Mouse (Mus musculus) limb, embryonic 10.5 days (tissue): ENCODE data around the gene Pld1. TPM values are rescaled to one million over a fixed set of nuclear protein-coding genes. Genes with fewer than 3 reads are reported as not detected.
A peak's percentile ranks its signal among the peaks of the same experiment; 100 is the strongest.

Source experiments
- DNase-seq: peaks from one replicate; pipeline ENCODE4 v3.0.0-alpha.2; 2017; ENCODE audit warnings: low spot score
- H3K27ac ChIP-seq: fragments of 300-500 bp; sonication (generic); 2 replicates; pipeline ENCODE4 v1.5.1; 2016; ENCODE audit warnings: mild to moderate bottlenecking
- H3K27me3 ChIP-seq: fragments of 300-500 bp; sonication (generic); 2 replicates; pipeline ENCODE4 v1.6.1; 2016; ENCODE audit warnings: low read depth, mild to moderate bottlenecking; ENCODE audit not compliant: poor library complexity, severe bottlenecking
- H3K36me3 ChIP-seq: fragments of 300-500 bp; sonication (generic); 2 replicates; pipeline ENCODE4 v1.6.1; 2016; ENCODE audit warnings: mild to moderate bottlenecking, moderate library complexity
- H3K4me1 ChIP-seq: fragments of 300-500 bp; sonication (generic); 2 replicates; pipeline ENCODE4 v1.6.1; 2016
- H3K4me3 ChIP-seq: fragments of 300-500 bp; sonication (generic); 2 replicates; pipeline ENCODE4 v1.5.1; 2016; ENCODE audit warnings: mild to moderate bottlenecking, moderate library complexity
- H3K9me3 ChIP-seq: fragments of 300-500 bp; sonication (generic); replicated peaks from 2 replicates; pipeline ENCODE4 v1.6.1; 2016; ENCODE audit warnings: mild to moderate bottlenecking
- WGBS: fragments of 180-500 bp; shearing (Covaris S2); methylation state at CpG from one replicate; pipeline ENCODE4 v1.1.7; 2016; 5-methylcytosine and 5-hydroxymethylcytosine counted together
- polyA plus RNA-seq: library from polyadenylated mRNA; unstranded; fragments of >200 nt; fragmentation: Nextera tagmentation; extraction: Ambion mirVana; gene quantifications from 2 replicates; pipeline ENCODE4 v1.2.1, GENCODE M21; 2016

Pld1 gene
- polyA plus RNA-seq, 1 experiment from 2014 or later: 2.1 TPM

DNA sequence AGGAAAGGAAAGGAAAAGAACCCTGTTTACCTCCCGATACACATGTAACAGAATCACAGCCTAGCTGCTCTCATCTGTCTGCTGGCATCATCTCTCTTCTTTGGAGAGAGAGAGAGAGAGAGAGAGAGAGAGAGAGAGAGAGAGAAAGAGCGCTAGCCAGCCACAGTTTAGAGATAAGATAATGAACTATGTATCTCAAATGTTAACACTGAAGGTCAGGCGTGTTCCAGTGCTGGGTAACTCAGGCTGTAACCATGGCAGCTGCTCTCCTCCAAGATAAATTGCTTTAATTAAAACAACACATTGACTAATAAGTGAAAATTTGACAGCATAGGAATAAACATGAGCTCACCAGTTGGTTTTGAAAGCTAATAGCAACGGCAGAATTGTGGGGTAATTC lies 81.2 kb downstream of the Pld1 start:
- H3K4me1 ChIP-seq: no peaks in the 10 kb centered on the region
- no peak overlapping the region for H3K27ac ChIP-seq
- WGBS: 93% methylated on average over 4 of the region's 4 CpGs
- no peaks in the 10 kb centered on the region for H3K36me3 ChIP-seq
- no peaks in the 10 kb centered on the region for H3K9me3 ChIP-seq
- no peaks in the 10 kb centered on the region for H3K27me3 ChIP-seq
- no peak for DNase-seq
- H3K4me3 ChIP-seq: no peak overlapping the region

DNA sequence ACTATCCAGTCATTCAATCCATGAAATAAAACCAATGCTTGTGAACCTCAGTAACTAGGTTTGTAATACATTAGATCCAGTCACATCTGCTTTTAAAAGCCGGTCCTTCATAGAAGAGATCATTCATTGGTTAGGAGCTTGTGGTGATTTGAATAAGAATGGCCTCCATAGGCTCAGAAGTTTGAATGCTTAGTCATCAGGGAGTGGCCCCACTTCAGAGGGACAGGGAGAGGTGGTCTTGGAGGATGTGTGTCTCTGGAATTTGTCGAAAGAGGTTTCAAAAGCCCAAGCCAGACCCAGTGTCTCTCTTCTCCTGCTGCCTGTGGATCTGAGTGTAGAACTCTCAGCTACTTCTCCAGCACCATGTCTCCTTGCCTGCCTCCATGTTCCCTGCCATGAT lies 81.9 kb downstream of the Pld1 start:
- no peaks in the 10 kb centered on the region for H3K36me3 ChIP-seq
- no peak overlapping the region for H3K27ac ChIP-seq
- DNase-seq: no peak
- no peak overlapping the region for H3K4me3 ChIP-seq
- H3K27me3 ChIP-seq: no peaks in the 10 kb centered on the region
- H3K4me1 ChIP-seq: peaks cover 3% of the 10 kb centered on the region; the same call in 1 of the 2 replicates
- WGBS: 83% methylated on average over 2 of the region's 2 CpGs
- H3K9me3 ChIP-seq: no peaks in the 10 kb centered on the region

DNA sequence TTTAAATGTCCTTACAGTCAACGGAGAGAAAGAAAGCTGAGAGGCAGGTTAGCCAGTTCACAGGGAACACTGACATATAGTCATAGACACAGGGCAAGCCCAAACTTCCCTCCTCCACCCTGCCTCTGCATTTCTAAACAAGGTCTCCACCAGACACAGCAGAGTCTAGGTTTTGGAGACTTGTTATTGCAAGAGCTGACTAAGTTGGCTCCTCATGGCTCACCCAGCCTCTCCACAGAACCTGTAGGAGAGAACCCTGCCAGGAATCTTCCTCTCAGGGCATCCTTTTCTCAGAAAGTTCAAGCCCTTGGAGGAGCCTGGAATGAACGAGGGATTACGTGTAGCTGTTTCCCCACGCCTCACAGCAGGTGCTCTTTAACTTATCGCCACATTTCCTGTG lies 83.7 kb downstream of the Pld1 start:
- WGBS: 85% methylated on average over 5 of the region's 5 CpGs
- Histone ChIP-seq H3K27ac (no peak overlapping the region), H3K4me3 (no peak overlapping the region), H3K4me1 (peaks cover 9% of the 10 kb centered on the region; the same call in 1 of the 2 replicates), H3K36me3 (no peaks in the 10 kb centered on the region), H3K27me3 (no peaks in the 10 kb centered on the region), H3K9me3 (no peaks in the 10 kb centered on the region)
- DNase-seq: peak; percentile 14

DNA sequence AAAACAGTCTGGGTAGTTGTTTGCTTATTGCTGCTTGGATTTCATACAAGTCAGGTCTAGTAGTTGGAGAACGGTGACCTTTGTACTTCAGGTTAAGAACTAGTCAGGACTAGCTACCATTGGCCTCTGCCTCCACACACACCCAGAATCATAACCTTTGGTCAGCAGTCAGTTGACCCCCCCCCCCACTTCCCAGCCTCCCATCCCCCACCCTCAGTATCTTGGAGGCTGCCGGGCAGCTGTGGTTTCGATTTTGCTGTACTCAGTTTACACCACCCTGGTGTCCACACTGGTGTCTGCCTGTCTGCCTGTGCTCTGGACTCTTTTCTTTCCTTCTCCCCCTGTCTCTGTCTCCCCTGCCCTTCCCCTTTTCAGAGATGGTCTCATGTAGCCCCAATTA lies 88.4 kb downstream of the Pld1 start:
- DNase-seq: no peak
- H3K9me3 ChIP-seq: no peaks in the 10 kb centered on the region
- no peak overlapping the region for H3K27ac ChIP-seq
- H3K36me3 ChIP-seq: no peaks in the 10 kb centered on the region
- no peaks in the 10 kb centered on the region for H3K27me3 ChIP-seq
- peaks cover 10% of the 10 kb centered on the region; the same call in 1 of the 2 replicates for H3K4me1 ChIP-seq
- no peak overlapping the region for H3K4me3 ChIP-seq
- 57% methylated on average over 3 of the region's 3 CpGs for WGBS

DNA sequence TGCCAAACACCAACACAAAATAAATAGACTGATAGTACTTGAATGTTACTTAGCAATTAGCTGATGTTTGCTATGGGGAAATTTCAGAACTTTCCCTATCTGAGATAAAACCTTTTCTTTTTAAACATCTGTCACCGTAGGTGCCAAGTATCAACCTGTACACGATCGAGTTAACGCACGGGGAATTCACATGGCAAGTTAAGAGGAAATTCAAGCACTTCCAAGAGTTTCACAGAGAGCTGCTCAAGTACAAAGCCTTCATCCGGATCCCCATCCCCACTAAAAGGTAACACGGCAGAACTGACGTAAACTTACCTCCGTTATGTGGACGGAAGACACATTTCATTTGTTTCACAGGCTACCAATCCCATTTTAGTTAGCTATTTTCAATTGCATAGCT lies 90.0 kb downstream of the Pld1 start:
- Histone ChIP-seq H3K4me3 (no peak overlapping the region), H3K36me3 (no peaks in the 10 kb centered on the region), H3K9me3 (no peaks in the 10 kb centered on the region), H3K27ac (no peak overlapping the region), H3K27me3 (no peaks in the 10 kb centered on the region), H3K4me1 (peaks cover 10% of the 10 kb centered on the region; the same call in 1 of the 2 replicates)
- WGBS: 90% methylated on average over 10 of the region's 10 CpGs
- no peak for DNase-seq

DNA sequence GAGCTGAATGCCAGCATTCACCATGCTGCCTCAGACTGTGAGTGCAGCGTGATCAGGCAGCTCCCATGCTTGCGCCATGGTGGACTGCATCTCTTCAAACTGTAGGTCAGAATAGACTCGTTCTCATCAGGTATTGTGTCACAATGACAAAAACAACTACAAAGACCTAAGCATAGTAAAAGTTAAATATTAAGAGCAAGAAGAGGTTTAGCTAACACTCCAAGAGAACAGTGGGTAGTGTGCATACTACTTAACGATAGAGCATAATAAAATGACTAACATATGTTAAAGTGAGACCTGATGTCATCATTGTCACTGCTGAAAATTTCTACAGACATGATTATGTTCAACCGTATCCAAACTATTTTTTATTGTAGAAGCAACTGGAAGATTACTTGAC lies 92.4 kb downstream of the Pld1 start:
- no peak overlapping the region for H3K4me3 ChIP-seq
- no peaks in the 10 kb centered on the region for H3K36me3 ChIP-seq
- H3K27me3 ChIP-seq: no peaks in the 10 kb centered on the region
- DNase-seq: no peak
- H3K27ac ChIP-seq: no peak overlapping the region
- 93% methylated on average over 5 of the region's 5 CpGs for WGBS
- no peaks in the 10 kb centered on the region for H3K9me3 ChIP-seq
- H3K4me1 ChIP-seq: 0 out of 2 replicates have a peak, but pooled peaks cover 5% of the 10 kb centered on the region

DNA sequence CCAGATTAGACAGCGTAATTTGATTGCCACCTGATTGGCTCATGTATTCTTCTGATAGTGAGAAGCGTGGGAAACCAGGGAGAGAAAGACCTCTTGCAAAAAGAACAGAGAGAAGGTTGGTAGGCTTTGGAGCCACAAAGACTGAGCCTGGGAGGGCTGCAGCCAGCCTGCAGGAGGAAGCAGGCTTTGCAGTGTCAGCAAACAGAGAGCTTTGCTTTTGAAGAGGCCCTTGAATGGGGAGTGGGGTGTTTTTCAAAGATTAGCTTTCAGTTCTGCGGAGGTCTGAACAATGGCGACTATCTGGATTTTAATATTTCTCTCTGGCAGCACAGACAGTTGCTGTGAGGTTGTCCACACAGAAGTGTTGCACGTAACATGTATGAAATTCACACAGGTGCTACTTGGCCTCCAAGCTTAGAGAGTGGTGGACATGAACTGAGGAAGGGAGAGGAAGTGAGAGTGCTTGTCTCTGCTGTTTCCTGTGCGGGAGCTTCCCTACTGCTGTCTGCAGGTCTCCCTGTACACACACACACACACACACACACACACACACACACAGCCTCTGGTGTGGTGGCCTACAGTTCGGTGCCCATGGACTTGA lies 93.2 kb downstream of the Pld1 start:
- Histone ChIP-seq H3K36me3 (no peaks in the 10 kb centered on the region), H3K27me3 (no peaks in the 10 kb centered on the region), H3K4me1 (0 out of 2 replicates have a peak, but pooled peaks cover 5% of the 10 kb centered on the region), H3K27ac (no peak overlapping the region), H3K9me3 (no peaks in the 10 kb centered on the region), H3K4me3 (no peak overlapping the region)
- no peak for DNase-seq
- WGBS: 81% methylated on average over 7 of the region's 7 CpGs

DNA sequence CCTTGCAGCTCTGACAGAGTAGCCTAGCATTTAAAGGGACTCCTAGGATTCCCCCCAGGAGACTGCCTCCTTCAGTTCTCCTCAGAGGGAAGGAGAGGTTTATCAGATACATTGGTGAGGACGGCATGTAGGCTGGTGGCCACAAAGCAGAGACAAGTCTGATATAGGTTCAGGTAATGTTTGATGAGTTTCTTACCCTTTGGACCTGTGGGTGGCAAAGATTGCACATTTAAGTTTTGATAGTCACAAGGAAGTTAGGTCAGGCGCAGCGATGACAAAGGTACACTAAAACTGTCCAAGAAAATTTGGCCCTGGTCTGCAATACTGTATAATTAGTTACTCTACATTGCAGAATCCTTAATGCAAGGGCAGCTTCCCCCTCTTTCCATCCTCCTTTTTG lies 95.4 kb downstream of the Pld1 start:
- H3K4me3 ChIP-seq: no peak overlapping the region
- H3K36me3 ChIP-seq: no peaks in the 10 kb centered on the region
- no peaks in the 10 kb centered on the region for H3K27me3 ChIP-seq
- H3K4me1 ChIP-seq: no peaks in the 10 kb centered on the region
- WGBS: 94% methylated on average over 3 of the region's 3 CpGs
- DNase-seq: no peak
- H3K9me3 ChIP-seq: no peaks in the 10 kb centered on the region
- no peak overlapping the region for H3K27ac ChIP-seq

DNA sequence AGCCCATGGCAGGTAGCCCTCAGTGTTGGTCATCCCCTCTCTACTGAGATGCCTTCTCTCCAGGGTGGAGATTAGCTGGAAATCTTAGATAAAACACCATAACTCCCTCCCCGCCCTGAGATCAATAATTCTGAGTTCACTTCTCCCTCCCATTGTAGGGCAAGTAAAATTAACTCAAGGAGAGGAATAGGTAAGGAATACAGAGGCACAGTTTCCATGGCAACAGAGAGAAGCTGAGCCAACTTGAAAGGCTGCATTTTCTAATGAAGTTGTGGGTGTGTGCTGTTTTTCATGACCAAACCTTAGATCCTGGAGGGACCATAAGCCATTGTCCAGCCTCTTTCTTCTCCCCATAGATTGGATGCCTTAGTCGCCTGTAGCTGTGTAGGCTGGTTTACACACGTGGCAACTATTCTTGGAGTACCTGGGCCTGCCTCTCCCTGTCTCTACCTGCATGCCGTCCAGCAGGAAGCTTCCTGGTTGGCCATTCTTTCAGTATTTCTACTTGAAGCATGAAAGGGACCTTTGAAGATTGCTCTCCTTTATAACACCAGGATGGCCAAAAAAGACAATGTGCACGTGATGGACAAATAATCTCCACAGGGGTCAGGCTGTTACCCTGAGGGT lies 96.3 kb downstream of the Pld1 start:
- no peak overlapping the region for H3K4me3 ChIP-seq
- H3K27ac ChIP-seq: no peak overlapping the region
- no peaks in the 10 kb centered on the region for H3K36me3 ChIP-seq
- H3K4me1 ChIP-seq: no peaks in the 10 kb centered on the region
- no peaks in the 10 kb centered on the region for H3K27me3 ChIP-seq
- H3K9me3 ChIP-seq: no peaks in the 10 kb centered on the region
- WGBS: 87% methylated on average over 5 of the region's 5 CpGs
- DNase-seq: no peak

DNA sequence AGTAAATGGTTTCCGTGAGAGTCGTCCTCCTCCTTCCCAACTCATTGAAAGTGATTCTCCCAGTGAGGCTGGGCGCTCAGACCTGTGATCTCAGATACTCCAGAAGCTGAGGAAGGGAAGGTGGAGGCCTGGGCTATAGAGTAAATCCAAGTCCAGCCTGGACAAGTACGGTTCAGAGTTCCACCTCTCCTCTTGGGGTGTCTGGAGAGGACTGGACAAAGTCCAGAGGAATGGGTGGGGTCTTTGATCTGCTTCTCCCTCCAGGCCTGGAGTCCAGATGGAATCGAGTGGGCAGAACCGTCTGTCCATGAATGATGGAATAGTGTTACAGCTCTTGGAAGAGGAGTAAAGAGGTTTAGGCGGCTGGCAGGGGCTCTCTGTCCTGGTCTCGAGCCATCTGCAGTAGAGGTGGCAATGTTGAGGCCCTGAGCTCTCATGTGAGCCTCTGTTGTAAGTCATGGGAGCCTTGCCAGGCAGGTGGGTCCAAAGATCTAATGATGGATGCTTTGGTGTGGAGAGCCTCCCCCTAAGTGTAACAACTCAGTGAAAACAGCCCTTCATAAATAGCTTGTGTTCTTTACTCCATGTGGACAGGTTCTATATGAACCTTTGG lies 98.9 kb downstream of the Pld1 start:
- H3K4me3 ChIP-seq: no peak overlapping the region
- DNase-seq: no peak
- H3K4me1 ChIP-seq: no peaks in the 10 kb centered on the region
- H3K36me3 ChIP-seq: no peaks in the 10 kb centered on the region
- H3K27me3 ChIP-seq: no peaks in the 10 kb centered on the region
- 63% methylated on average over 8 of the region's 8 CpGs for WGBS
- no peak overlapping the region for H3K27ac ChIP-seq
- no peaks in the 10 kb centered on the region for H3K9me3 ChIP-seq

DNA sequence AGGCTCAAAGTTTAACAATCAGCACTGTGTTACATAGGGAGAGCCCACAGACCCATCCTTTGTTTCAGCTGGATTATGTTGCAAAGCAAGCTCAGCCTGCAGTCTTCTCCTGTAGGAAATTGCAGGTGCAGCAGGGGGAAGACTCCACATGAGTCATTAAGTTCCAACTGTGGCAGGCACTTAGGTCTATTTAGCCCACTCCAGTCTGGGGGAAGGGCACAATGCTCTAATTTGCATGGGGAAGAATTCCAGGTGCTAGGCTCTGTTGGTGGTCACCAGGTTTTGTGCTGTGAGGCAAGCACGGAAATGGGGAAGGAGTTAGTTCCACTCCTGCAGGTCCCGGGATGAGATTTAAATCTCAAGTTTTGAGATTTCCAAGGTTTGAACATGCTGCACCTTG lies 99.6 kb downstream of the Pld1 start:
- no peak overlapping the region for H3K4me3 ChIP-seq
- H3K9me3 ChIP-seq: no peaks in the 10 kb centered on the region
- WGBS: 45% methylated on average over 2 of the region's 2 CpGs
- DNase-seq: no peak
- H3K27me3 ChIP-seq: no peaks in the 10 kb centered on the region
- H3K4me1 ChIP-seq: no peaks in the 10 kb centered on the region
- no peaks in the 10 kb centered on the region for H3K36me3 ChIP-seq
- no peak overlapping the region for H3K27ac ChIP-seq

DNA sequence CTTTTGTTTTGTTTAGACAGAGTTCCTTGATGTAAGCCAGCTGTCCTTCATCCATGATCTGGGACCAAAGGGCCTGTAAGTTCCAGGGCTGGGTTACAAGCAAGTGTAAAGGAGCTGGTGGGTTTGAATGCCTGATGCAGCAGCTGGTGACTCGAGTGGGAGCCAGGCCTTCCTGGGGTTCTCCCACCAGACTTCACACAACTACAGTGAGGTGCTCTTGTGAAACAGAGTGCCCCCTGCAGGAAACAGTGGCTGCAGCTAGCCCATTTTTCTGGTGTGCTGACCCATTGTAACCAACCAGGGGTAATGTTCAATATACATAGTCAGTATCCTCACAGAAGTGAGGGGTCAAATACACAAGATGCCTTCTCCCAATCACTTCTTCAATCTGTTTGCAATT lies 101.3 kb downstream of the Pld1 start:
- Histone ChIP-seq H3K4me1 (no peaks in the 10 kb centered on the region), H3K36me3 (no peaks in the 10 kb centered on the region), H3K27ac (no peak overlapping the region), H3K4me3 (no peak overlapping the region), H3K27me3 (no peaks in the 10 kb centered on the region), H3K9me3 (no peaks in the 10 kb centered on the region)
- WGBS: 70% methylated on average over 1 of the region's 1 CpGs
- DNase-seq: no peak

DNA sequence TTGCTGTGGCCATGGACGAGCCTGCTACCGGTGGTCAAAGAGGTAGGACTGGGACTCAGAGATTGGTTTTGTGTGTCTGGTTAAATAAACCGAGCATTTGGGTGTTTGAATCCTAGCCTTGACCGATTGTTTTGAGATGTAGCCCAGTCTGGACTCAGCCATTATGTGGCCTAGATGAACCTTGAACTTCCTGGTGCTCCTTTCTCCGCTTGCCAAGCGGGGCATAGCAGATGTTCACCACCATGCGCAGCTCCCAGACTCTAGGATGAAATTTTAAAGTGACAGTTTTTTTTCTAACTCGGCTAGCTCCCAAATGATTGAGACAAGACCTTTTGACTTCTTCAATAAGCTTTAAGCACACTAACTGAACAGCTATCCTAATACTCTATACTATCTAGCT lies 102.7 kb downstream of the Pld1 start:
- Histone ChIP-seq H3K9me3 (no peaks in the 10 kb centered on the region), H3K4me3 (no peak overlapping the region), H3K27me3 (no peaks in the 10 kb centered on the region), H3K4me1 (no peaks in the 10 kb centered on the region), H3K36me3 (no peaks in the 10 kb centered on the region), H3K27ac (no peak overlapping the region)
- DNase-seq: no peak
- 88% methylated on average over 8 of the region's 8 CpGs for WGBS
